Mouse (Mus musculus): Measurements from ENCODE around the gene Ugt1a1. TPM values are rescaled to one million over a fixed set of nuclear protein-coding genes. Genes with fewer than 3 reads are reported as not detected.

Ugt1a1 gene
- polyA plus RNA-seq, 1 experiment from 2014 or later = not detected

DNA sequence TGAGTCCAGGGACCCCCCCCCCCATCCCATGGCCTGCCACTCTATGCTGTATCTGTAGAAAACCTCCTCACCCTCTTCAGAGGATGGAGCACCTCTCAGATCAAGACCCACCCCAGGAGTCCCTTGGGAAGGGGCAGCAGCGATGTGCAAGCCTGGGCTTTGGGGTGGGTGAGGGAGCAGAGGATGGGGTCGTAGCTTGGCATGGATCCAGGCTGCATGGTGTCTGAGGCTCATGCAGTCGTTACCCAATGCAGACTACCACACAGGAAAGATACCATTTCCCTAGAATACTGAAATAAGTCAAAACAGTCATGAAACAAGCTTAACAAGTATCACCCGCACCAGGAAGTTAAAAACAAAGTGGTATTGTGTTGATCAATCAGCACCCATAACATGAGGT is 36.9 kb downstream of the Ugt1a1 start:
- Histone ChIP-seq H3K4me1 (ENCODE audit: control insufficient read depth, insufficient read depth, low read length) (no peaks in the 10 kb centered on the region), H3K36me3 (ENCODE audit: control insufficient read depth, insufficient read depth, low read length) (no peaks in the 10 kb centered on the region), H3K4me2 (ENCODE audit: low read length) (no peak overlapping the region), H3K27me3 (replicated peaks; ENCODE audit: control insufficient read depth, insufficient read depth, low read length) (no peaks in the 10 kb centered on the region), H3K27ac (ENCODE audit: low read depth, low read length) (no peak overlapping the region), H3K9ac (ENCODE audit: low read length) (no peak overlapping the region), H3K9me3 (replicated peaks; ENCODE audit: control insufficient read depth, low read length) (peaks cover 93% of the 10 kb centered on the region), H3K4me3 (ENCODE audit: low read depth, low read length) (no peak overlapping the region)
- ATAC-seq (no peak), DNase-seq (ENCODE audit: low spot score) (no peak)
- WGBS = 68% methylated on average over 4 of the region's 4 CpGs

DNA sequence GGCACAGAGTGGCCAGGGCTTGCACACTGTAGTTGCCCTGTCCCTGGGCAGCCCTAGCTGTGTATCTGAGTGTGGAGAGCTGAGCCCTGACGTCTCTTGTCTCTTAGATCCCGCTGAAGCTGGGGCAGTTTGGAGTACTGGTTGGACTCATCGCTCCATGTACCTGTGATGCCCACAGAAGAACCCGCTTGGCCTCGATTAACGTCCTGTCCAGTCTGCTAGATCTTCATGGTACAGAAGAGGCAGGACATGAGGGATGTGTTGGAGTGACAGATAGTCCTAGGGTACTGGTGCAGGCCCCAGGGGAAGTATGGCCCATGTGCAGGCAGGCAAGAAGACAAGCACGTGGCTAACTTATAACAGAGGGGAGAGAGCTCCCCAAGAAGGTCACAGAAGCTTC is 37.8 kb downstream of the Ugt1a1 start:
- 80% methylated on average over 7 of the region's 7 CpGs for WGBS
- Histone ChIP-seq H3K27me3 (replicated peaks; ENCODE audit: control insufficient read depth, insufficient read depth, low read length) (no peaks in the 10 kb centered on the region), H3K27ac (ENCODE audit: low read depth, low read length) (no peak overlapping the region), H3K4me2 (ENCODE audit: low read length) (no peak overlapping the region), H3K36me3 (ENCODE audit: control insufficient read depth, insufficient read depth, low read length) (no peaks in the 10 kb centered on the region), H3K9ac (ENCODE audit: low read length) (no peak overlapping the region), H3K4me3 (ENCODE audit: low read depth, low read length) (no peak overlapping the region), H3K4me1 (ENCODE audit: control insufficient read depth, insufficient read depth, low read length) (no peaks in the 10 kb centered on the region), H3K9me3 (replicated peaks; ENCODE audit: control insufficient read depth, low read length) (peaks cover 90% of the 10 kb centered on the region)
- no peak for DNase-seq (ENCODE audit: low spot score)
- ATAC-seq = no peak

DNA sequence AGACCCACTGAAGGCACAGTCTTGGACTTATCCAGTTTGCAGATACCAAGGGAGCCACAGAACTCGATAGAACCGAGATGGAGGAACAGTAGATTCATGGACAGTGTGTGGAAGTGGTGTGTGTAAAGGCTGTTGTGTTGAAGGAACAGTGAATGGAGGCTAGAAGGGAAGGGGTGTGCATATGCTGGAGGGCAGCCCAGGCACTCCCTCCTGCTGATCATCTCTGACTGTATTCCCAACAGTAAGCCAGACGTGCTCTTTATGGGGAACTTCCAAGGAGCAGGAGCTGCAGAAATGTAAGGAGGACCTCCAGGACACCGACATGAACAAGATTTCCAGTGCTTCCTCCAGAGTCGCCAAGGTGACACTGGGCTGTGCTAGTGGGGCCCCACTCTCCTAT is 38.3 kb downstream of the Ugt1a1 start:
- Histone ChIP-seq H3K4me3 (ENCODE audit: low read depth, low read length) (no peak overlapping the region), H3K4me2 (ENCODE audit: low read length) (no peak overlapping the region), H3K27me3 (replicated peaks; ENCODE audit: control insufficient read depth, insufficient read depth, low read length) (no peaks in the 10 kb centered on the region), H3K4me1 (ENCODE audit: control insufficient read depth, insufficient read depth, low read length) (no peaks in the 10 kb centered on the region), H3K27ac (ENCODE audit: low read depth, low read length) (no peak overlapping the region), H3K9ac (ENCODE audit: low read length) (no peak overlapping the region), H3K9me3 (replicated peaks; ENCODE audit: control insufficient read depth, low read length) (peaks cover 90% of the 10 kb centered on the region), H3K36me3 (ENCODE audit: control insufficient read depth, insufficient read depth, low read length) (no peaks in the 10 kb centered on the region)
- WGBS = 83% methylated on average over 5 of the region's 5 CpGs
- no peak for DNase-seq (ENCODE audit: low spot score)
- ATAC-seq = no peak

DNA sequence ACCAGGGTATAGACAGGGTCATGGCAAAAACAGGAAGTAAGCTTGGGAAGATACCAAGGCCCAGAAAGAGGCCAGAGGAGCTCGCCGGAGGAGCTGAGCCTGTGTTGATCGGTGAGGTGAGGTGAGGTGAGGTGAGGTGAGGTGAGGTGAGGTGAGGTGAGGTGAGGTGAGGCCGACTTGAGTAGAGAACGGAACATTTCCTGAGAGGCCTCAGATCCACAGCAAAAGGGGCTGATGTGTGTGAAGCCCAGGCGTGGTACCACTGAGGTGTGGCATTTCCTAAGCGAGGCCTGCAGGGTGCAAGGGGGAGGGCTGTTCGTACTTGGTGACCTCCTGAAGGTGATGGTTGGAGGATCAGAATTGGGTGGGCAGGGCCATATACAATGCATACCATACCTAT is 41.3 kb downstream of the Ugt1a1 start:
- Histone ChIP-seq H3K9me3 (replicated peaks; ENCODE audit: control insufficient read depth, low read length) (peaks cover 89% of the 10 kb centered on the region), H3K4me2 (ENCODE audit: low read length) (no peak overlapping the region), H3K4me1 (ENCODE audit: control insufficient read depth, insufficient read depth, low read length) (no peaks in the 10 kb centered on the region), H3K36me3 (ENCODE audit: control insufficient read depth, insufficient read depth, low read length) (no peaks in the 10 kb centered on the region), H3K9ac (ENCODE audit: low read length) (no peak overlapping the region), H3K27ac (ENCODE audit: low read depth, low read length) (no peak overlapping the region), H3K4me3 (ENCODE audit: low read depth, low read length) (no peak overlapping the region), H3K27me3 (replicated peaks; ENCODE audit: control insufficient read depth, insufficient read depth, low read length) (no peaks in the 10 kb centered on the region)
- WGBS = 76% methylated on average over 8 of the region's 8 CpGs
- no peak for ATAC-seq
- DNase-seq (ENCODE audit: low spot score) = no peak

DNA sequence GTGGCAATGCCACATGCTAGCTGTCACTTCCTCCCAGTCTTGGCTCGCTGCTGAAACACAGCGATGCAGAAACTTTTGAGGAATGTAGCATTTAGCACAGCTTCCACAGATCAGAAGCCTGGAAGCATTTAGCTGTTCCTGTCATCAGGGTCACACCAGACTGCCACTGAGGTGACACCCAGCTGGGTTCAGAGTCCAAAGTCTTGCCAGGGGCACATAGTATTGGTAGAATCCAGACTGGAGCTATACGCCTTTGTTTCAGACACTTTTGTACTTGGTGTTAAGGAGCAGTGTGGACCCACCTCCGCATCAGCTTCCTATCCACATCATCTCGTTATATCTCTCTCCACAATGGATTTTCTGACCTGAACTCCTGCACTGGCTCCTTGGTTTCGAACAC is 41.8 kb downstream of the Ugt1a1 start:
- Histone ChIP-seq H3K4me2 (ENCODE audit: low read length) (no peak overlapping the region), H3K9me3 (replicated peaks; ENCODE audit: control insufficient read depth, low read length) (peaks cover 85% of the 10 kb centered on the region), H3K36me3 (ENCODE audit: control insufficient read depth, insufficient read depth, low read length) (no peaks in the 10 kb centered on the region), H3K4me1 (ENCODE audit: control insufficient read depth, insufficient read depth, low read length) (no peaks in the 10 kb centered on the region), H3K27ac (ENCODE audit: low read depth, low read length) (no peak overlapping the region), H3K4me3 (ENCODE audit: low read depth, low read length) (no peak overlapping the region), H3K27me3 (replicated peaks; ENCODE audit: control insufficient read depth, insufficient read depth, low read length) (no peaks in the 10 kb centered on the region), H3K9ac (ENCODE audit: low read length) (no peak overlapping the region)
- ATAC-seq (no peak), DNase-seq (ENCODE audit: low spot score) (no peak)
- WGBS = 71% methylated on average over 6 of the region's 6 CpGs

DNA sequence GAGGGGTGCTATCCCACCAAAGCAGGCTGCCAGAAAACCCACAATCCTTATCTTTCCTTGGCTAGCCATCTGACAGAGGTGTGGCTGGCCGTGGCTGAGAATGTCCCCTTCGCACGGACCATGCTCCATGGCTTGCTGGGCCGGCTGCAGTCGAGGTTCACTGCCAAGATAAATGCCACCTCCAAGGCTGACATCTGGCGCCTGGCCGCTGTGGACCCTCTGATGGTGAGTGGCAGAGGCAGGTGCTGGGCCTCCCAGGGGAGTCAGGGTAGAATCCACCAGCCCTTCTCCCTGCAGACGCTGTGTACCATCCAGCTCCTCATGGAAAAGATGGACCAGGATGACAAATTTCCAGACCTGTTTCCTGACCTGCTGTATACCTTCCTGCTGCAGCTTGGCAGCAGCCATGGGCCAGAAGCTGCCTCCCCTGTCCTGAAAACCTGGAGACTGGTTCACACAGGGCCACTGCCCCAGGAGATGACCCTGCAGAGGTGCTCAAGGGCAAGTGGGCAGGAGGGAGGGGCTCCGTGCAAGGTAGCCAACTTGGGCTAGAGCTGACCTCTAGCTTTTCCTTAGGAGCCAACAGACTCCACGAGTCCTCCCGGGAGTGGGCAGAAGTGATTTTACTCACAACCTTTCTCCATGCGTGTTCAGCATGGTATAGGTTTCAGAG is 43.2 kb downstream of the Ugt1a1 start:
- Histone ChIP-seq H3K36me3 (ENCODE audit: control insufficient read depth, insufficient read depth, low read length) (peaks cover 8% of the 10 kb centered on the region), H3K9ac (ENCODE audit: low read length) (no peak overlapping the region), H3K4me1 (ENCODE audit: control insufficient read depth, insufficient read depth, low read length) (no peaks in the 10 kb centered on the region), H3K27ac (ENCODE audit: low read depth, low read length) (no peak overlapping the region), H3K4me3 (ENCODE audit: low read depth, low read length) (no peak overlapping the region), H3K27me3 (replicated peaks; ENCODE audit: control insufficient read depth, insufficient read depth, low read length) (no peaks in the 10 kb centered on the region), H3K4me2 (ENCODE audit: low read length) (no peak overlapping the region), H3K9me3 (replicated peaks; ENCODE audit: control insufficient read depth, low read length) (peaks cover 71% of the 10 kb centered on the region)
- ATAC-seq = no peak
- WGBS = 90% methylated on average over 12 of the region's 12 CpGs
- DNase-seq (ENCODE audit: low spot score) = no peak

DNA sequence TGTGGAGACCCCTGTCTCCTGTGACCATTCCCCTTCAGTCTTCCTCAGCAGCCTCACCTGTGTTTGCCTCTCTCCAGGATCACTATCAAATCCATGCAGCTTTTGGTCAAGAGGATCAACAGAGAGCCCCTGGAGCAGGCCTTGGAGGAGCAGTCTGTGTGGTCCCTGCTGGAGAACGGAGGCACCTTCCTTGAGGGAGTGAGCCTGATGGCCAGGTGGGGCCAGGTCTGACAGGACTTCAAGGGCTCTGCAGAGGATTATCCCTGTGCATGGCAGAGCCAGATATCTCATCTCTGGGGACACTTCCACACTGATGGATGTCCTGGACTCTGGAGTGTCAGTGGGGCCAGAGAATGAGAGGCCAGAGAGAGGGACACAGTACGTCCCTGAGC is 43.7 kb downstream of the Ugt1a1 start:
- H3K4me2 ChIP-seq (ENCODE audit: low read length) = no peak overlapping the region
- H3K27ac ChIP-seq (ENCODE audit: low read depth, low read length) = no peak overlapping the region
- H3K9ac ChIP-seq (ENCODE audit: low read length) = no peak overlapping the region
- no peak for ATAC-seq
- H3K9me3 ChIP-seq (replicated peaks; ENCODE audit: control insufficient read depth, low read length) = peaks cover 66% of the 10 kb centered on the region
- H3K27me3 ChIP-seq (replicated peaks; ENCODE audit: control insufficient read depth, insufficient read depth, low read length) = no peaks in the 10 kb centered on the region
- no peak overlapping the region for H3K4me3 ChIP-seq (ENCODE audit: low read depth, low read length)
- DNase-seq (ENCODE audit: low spot score) = no peak
- no peaks in the 10 kb centered on the region for H3K4me1 ChIP-seq (ENCODE audit: control insufficient read depth, insufficient read depth, low read length)
- 57% methylated on average over 2 of the region's 2 CpGs for WGBS
- peaks cover 14% of the 10 kb centered on the region for H3K36me3 ChIP-seq (ENCODE audit: control insufficient read depth, insufficient read depth, low read length)

DNA sequence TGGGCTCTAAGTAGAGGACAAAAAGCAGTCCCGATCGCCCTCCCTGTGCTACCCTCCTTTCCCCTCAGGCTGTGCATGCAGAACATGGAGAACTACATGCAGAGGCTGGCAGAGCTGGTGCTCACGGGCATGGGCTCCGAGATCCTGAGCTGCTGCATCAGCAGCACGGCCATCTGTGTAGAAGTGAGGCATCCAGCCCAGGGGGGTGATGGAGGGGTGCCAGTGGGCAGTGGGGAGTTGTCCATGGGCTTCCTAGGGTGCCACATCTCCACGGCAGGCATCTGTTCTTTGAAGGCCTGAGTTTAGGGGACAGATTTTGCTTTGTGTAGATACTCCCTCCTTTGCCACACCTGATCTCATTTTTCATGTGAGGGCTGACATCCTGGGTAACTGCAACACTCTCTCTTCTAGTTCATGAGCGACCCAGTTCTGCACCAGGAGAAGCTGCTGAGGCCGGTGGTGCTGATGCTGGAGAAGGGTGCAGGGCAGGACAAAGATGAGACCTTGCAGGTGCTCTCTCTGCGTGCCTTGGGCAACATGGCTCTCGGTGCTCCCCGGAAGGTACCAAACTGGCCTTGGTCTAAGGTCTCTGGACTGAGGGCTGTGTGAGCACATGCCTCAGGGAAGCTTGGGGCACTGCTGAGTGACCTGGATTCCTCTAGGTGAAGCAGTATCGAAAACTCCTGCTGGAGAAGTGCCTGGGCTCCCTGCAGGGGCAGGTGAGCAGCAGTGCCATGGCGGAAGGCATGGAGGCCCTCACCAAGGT is 44.4 kb downstream of the Ugt1a1 start:
- H3K4me2 ChIP-seq (ENCODE audit: low read length) = no peak overlapping the region
- WGBS = 81% methylated on average over 13 of the region's 13 CpGs
- ATAC-seq (no peak), DNase-seq (ENCODE audit: low spot score) (no peak)
- H3K36me3 ChIP-seq (ENCODE audit: control insufficient read depth, insufficient read depth, low read length) = peaks cover 21% of the 10 kb centered on the region
- H3K9ac ChIP-seq (ENCODE audit: low read length) = no peak overlapping the region
- H3K27me3 ChIP-seq (replicated peaks; ENCODE audit: control insufficient read depth, insufficient read depth, low read length) = no peaks in the 10 kb centered on the region
- peaks cover 58% of the 10 kb centered on the region for H3K9me3 ChIP-seq (replicated peaks; ENCODE audit: control insufficient read depth, low read length)
- no peak overlapping the region for H3K4me3 ChIP-seq (ENCODE audit: low read depth, low read length)
- no peak overlapping the region for H3K27ac ChIP-seq (ENCODE audit: low read depth, low read length)
- no peaks in the 10 kb centered on the region for H3K4me1 ChIP-seq (ENCODE audit: control insufficient read depth, insufficient read depth, low read length)

DNA sequence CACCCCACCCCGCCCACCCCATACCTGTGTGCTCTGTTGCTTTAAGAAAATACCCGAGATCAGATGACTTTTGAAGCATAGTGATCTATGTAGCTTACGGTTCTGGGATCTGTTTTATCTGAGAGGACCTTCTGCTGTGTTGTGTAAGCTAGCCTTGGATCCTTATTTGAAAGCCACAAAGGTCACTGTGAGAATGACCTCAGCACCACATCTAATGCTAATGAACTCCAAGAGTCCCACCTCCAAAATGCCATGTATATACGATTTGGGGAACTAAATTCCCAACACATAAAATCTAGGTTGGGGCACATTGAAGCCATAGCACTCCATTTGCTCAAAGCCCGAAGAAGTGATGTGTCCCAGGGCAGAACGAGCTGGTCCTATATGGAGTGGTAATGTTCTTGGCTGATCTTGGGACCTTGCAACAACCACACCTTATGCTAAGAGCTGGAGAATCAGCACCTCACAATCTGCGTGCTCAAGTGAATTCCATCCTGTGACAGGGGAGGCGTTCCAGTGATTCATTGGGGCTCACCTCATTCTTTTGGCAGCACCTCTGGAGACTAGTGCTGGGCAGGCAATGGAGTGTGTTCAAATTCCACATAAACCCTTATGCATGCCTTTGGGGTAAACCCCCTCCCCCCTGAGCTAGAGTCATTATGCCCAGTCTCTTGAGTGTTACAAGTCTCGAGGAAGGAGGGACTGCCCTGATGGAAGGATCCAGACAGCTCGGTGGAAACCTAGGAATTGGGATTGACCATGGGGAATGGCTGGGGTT is 45.3 kb downstream of the Ugt1a1 start:
- Histone ChIP-seq H3K4me2 (ENCODE audit: low read length) (no peak overlapping the region), H3K27ac (ENCODE audit: low read depth, low read length) (no peak overlapping the region), H3K36me3 (ENCODE audit: control insufficient read depth, insufficient read depth, low read length) (peaks cover 30% of the 10 kb centered on the region), H3K27me3 (replicated peaks; ENCODE audit: control insufficient read depth, insufficient read depth, low read length) (no peaks in the 10 kb centered on the region), H3K9me3 (replicated peaks; ENCODE audit: control insufficient read depth, low read length) (peaks cover 53% of the 10 kb centered on the region), H3K9ac (ENCODE audit: low read length) (no peak overlapping the region), H3K4me3 (ENCODE audit: low read depth, low read length) (no peak overlapping the region), H3K4me1 (ENCODE audit: control insufficient read depth, insufficient read depth, low read length) (no peaks in the 10 kb centered on the region)
- ATAC-seq (no peak), DNase-seq (ENCODE audit: low spot score) (no peak)
- WGBS = 78% methylated on average over 10 of the region's 10 CpGs

Data from forebrain, embryonic 14.5 days (tissue).